Mouse (Mus musculus): Measurements from ENCODE around the gene Akr1b7. TPM values are rescaled to one million over a fixed set of nuclear protein-coding genes. Genes with fewer than 3 reads are reported as not detected.
A peak's percentile ranks its signal among the peaks of the same experiment; 100 is the strongest.

Akr1b7 gene
- polyA plus RNA-seq, 1 experiment from 2014 or later: 37.4 TPM

DNA sequence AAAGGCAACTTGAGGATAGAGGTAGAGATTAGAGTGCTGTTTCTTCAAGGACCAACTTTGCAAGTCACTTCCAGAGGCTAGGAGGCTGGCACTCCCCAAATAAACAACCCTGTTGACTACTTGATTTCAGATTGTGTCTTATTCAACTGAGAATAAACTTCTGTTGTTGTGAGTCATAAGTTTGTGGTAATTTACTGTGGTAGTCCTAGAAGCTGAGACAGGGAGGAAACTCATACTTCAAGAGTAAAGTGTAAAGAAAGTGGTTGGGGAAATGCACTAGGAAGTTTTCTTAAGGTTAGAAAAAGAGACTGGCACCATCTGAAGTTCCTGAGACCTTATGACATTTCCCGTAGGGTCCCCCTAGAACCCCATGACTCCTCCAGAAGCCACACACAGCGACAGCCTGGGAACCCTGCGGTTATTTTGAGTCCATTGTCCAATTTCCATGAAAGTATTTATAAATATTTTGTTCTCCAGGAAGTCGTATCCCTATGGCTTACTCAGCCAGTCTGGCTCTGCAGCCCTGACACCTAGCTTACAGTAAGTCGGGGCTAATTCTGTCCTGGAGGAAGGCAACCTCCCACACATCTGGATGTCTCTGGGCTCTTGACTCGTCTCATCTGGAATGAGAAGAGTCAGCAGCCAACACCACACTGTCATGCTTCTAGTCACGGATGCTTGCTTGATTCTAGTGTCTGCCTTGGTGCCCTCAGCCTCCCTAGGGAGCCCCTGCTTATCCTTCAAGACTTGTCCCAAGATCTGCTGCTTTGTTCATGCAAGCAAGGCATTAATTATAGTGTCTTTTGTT is 41.0 kb downstream of the Akr1b7 start:
- no peak for TF ChIP-seq CTCF (IDR thresholded peaks at IDR 0.05; ENCODE audit: low read depth)
- Histone ChIP-seq H3K9me3 (replicated peaks; ENCODE audit: low read length) (no peaks in the 10 kb centered on the region), H3K27me3 (ENCODE audit: insufficient read depth, low read length) (no peaks in the 10 kb centered on the region), H3K9ac (ENCODE audit: low read depth, low read length) (no peak overlapping the region), H3K4me1 (replicated peaks; ENCODE audit: insufficient read depth, low read length) (no peaks in the 10 kb centered on the region), H3K4me3 (replicated peaks; ENCODE audit: low read depth, low read length) (no peak overlapping the region), H3K27ac (no peak overlapping the region), H3K36me3 (ENCODE audit: insufficient read depth, low read length) (no peaks in the 10 kb centered on the region), H3K4me2 (ENCODE audit: low read length) (no peak overlapping the region)
- ATAC-seq (replicated peaks; ENCODE audit: low FRiP score, low read depth) (no peak), DNase-seq (ENCODE audit: low spot score) (peak; percentile 25)
- 37% methylated on average over 7 of the region's 7 CpGs for WGBS

DNA sequence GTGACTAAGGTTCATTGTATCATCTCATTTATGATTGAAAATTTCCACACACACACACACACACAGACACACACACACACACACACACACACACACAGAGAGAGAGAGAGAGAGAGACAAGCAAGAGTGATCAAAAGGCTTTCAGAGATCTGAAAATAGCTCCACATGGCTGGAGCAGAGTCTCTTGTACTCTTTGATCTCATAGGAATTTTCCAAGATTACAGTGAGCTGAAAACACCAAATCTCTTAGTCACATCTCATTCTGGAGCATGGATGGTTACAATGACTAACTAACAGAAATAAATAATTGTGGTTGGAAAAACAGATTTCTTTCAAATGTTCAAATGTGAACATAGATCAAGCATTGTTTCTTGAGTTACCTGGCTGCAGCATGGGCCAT is 47.3 kb downstream of the Akr1b7 start:
- no peak overlapping the region for H3K9ac ChIP-seq (ENCODE audit: low read depth, low read length)
- H3K36me3 ChIP-seq (ENCODE audit: insufficient read depth, low read length): no peaks in the 10 kb centered on the region
- TF ChIP-seq CTCF (IDR thresholded peaks at IDR 0.05; ENCODE audit: low read depth): no peak
- no peak for DNase-seq (ENCODE audit: low spot score)
- no peak overlapping the region for H3K27ac ChIP-seq
- no peaks in the 10 kb centered on the region for H3K9me3 ChIP-seq (replicated peaks; ENCODE audit: low read length)
- no peaks in the 10 kb centered on the region for H3K4me1 ChIP-seq (replicated peaks; ENCODE audit: insufficient read depth, low read length)
- H3K4me3 ChIP-seq (replicated peaks; ENCODE audit: low read depth, low read length): no peak overlapping the region
- no peak overlapping the region for H3K4me2 ChIP-seq (ENCODE audit: low read length)
- no peaks in the 10 kb centered on the region for H3K27me3 ChIP-seq (ENCODE audit: insufficient read depth, low read length)
- no peak for ATAC-seq (replicated peaks; ENCODE audit: low FRiP score, low read depth)

GRCm38 (mm10) chr6:34460651-34461050 is 48.5 kb downstream of the Akr1b7 start:
- Histone ChIP-seq H3K4me1 (replicated peaks; ENCODE audit: insufficient read depth, low read length) (no peaks in the 10 kb centered on the region), H3K27me3 (ENCODE audit: insufficient read depth, low read length) (no peaks in the 10 kb centered on the region), H3K9me3 (replicated peaks; ENCODE audit: low read length) (no peaks in the 10 kb centered on the region), H3K9ac (ENCODE audit: low read depth, low read length) (no peak overlapping the region), H3K4me3 (replicated peaks; ENCODE audit: low read depth, low read length) (no peak overlapping the region), H3K27ac (no peak overlapping the region), H3K4me2 (ENCODE audit: low read length) (no peak overlapping the region), H3K36me3 (ENCODE audit: insufficient read depth, low read length) (no peaks in the 10 kb centered on the region)
- 58% methylated on average over 4 of the region's 4 CpGs for WGBS
- TF ChIP-seq CTCF (IDR thresholded peaks at IDR 0.05; ENCODE audit: low read depth): no peak
- no peak for ATAC-seq (replicated peaks; ENCODE audit: low FRiP score, low read depth)
- no peak for DNase-seq (ENCODE audit: low spot score)

- ATAC-seq (replicated peaks; ENCODE audit: low FRiP score, low read depth) (no peak), DNase-seq (ENCODE audit: low spot score) (no peak)
- Histone ChIP-seq H3K9me3 (replicated peaks; ENCODE audit: low read length) (no peaks in the 10 kb centered on the region), H3K4me2 (ENCODE audit: low read length) (no peak overlapping the region), H3K27me3 (ENCODE audit: insufficient read depth, low read length) (no peaks in the 10 kb centered on the region), H3K4me3 (replicated peaks; ENCODE audit: low read depth, low read length) (no peak overlapping the region), H3K4me1 (replicated peaks; ENCODE audit: insufficient read depth, low read length) (no peaks in the 10 kb centered on the region), H3K36me3 (ENCODE audit: insufficient read depth, low read length) (no peaks in the 10 kb centered on the region), H3K9ac (ENCODE audit: low read depth, low read length) (no peak overlapping the region), H3K27ac (no peak overlapping the region)
- WGBS: 77% methylated on average over 4 of the region's 4 CpGs
- TF ChIP-seq CTCF (IDR thresholded peaks at IDR 0.05; ENCODE audit: low read depth): no peak
Observed at GRCm38 (mm10) chr6:34463582-34463981, 51.4 kb downstream of the Akr1b7 start.

- TF ChIP-seq CTCF (IDR thresholded peaks at IDR 0.05; ENCODE audit: low read depth): no peak
- 60% methylated on average over 12 of the region's 12 CpGs for WGBS
- no peak overlapping the region for H3K4me3 ChIP-seq (replicated peaks; ENCODE audit: low read depth, low read length)
- DNase-seq (ENCODE audit: low spot score) (no peak), ATAC-seq (replicated peaks; ENCODE audit: low FRiP score, low read depth) (no peak)
- no peaks in the 10 kb centered on the region for H3K36me3 ChIP-seq (ENCODE audit: insufficient read depth, low read length)
- no peaks in the 10 kb centered on the region for H3K27me3 ChIP-seq (ENCODE audit: insufficient read depth, low read length)
- no peak overlapping the region for H3K9ac ChIP-seq (ENCODE audit: low read depth, low read length)
- no peaks in the 10 kb centered on the region for H3K4me1 ChIP-seq (replicated peaks; ENCODE audit: insufficient read depth, low read length)
- H3K9me3 ChIP-seq (replicated peaks; ENCODE audit: low read length): no peaks in the 10 kb centered on the region
- no peak overlapping the region for H3K27ac ChIP-seq
- no peak overlapping the region for H3K4me2 ChIP-seq (ENCODE audit: low read length)
Observed at GRCm38 (mm10) chr6:34471434-34472110, 59.4 kb downstream of the Akr1b7 start.

Other genes with a start within 250 kb of the Akr1b7 start
- 60.4 and 70.3 TPM in 2 replicates for gene Slc35b4, start 235.2 kb upstream of the Akr1b7 start, polyA plus RNA-seq (2015; fragmentation: Nextera tagmentation; extraction: Ambion mirVana)
- gene Akr1b3, start 94.9 kb upstream of the Akr1b7 start, polyA plus RNA-seq (2015; fragmentation: Nextera tagmentation; extraction: Ambion mirVana): 347 and 438 TPM in 2 replicates
- gene Akr1b8, start 58.2 kb upstream of the Akr1b7 start, polyA plus RNA-seq (2015; fragmentation: Nextera tagmentation; extraction: Ambion mirVana): 14.7 and 14.9 TPM in 2 replicates
- gene Akr1b10, start 28.1 kb upstream of the Akr1b7 start, polyA plus RNA-seq (2015; fragmentation: Nextera tagmentation; extraction: Ambion mirVana): 30.4 and 30.6 TPM in 2 replicates
- 38.7 and 40.9 TPM in 2 replicates for gene Bpgm, start 63.9 kb downstream of the Akr1b7 start, polyA plus RNA-seq (2015; fragmentation: Nextera tagmentation; extraction: Ambion mirVana)
- gene Cald1, start 186.2 kb downstream of the Akr1b7 start, polyA plus RNA-seq (2015; fragmentation: Nextera tagmentation; extraction: Ambion mirVana): 233 and 263 TPM in 2 replicates